Mouse (Mus musculus) midbrain, embryonic 14.5 days (tissue): Measurements from ENCODE around the gene Prkci. TPM values are rescaled to one million over a fixed set of nuclear protein-coding genes. Genes with fewer than 3 reads are reported as not detected.

ENCODE experiments used
- ATAC-seq: fragments of 200-750 bp; cut with Nextera tagmentation; 2 replicates; pipeline ENCODE4 v1.8.0; 2017; ENCODE audit warnings: moderate number of reproducible peaks, moderate library complexity; ENCODE audit not compliant: low FRiP score, low TSS enrichment
- DNase-seq: peaks from one replicate; pipeline ENCODE4 v3.0.0-alpha.2; 2015
- H3K27ac ChIP-seq: fragments of 300-500 bp; sonication (generic); replicated peaks from 2 replicates; pipeline ENCODE4 v1.5.1; 2014; ENCODE audit warnings: mild to moderate bottlenecking, low read depth, low read length, moderate library complexity
- H3K27me3 ChIP-seq: fragments of 300-500 bp; sonication (generic); 2 replicates; pipeline ENCODE4 v1.6.1; 2014; ENCODE audit warnings: low read length, control low read depth, mixed read lengths; ENCODE audit not compliant: control insufficient read depth, insufficient read depth
- H3K36me3 ChIP-seq: fragments of 300-500 bp; sonication (generic); 2 replicates; pipeline ENCODE4 v1.6.1; 2014; ENCODE audit warnings: low read length, control low read depth; ENCODE audit not compliant: control insufficient read depth, insufficient read depth
- H3K4me1 ChIP-seq: fragments of 300-500 bp; sonication (generic); 2 replicates; pipeline ENCODE4 v1.6.1; 2014; ENCODE audit warnings: mild to moderate bottlenecking, antibody characterized with exemption, low read length, control low read depth; ENCODE audit not compliant: control insufficient read depth, insufficient read depth
- H3K4me2 ChIP-seq: fragments of 300-500 bp; sonication (generic); 2 replicates; pipeline ENCODE4 v1.6.1; 2014; ENCODE audit warnings: mild to moderate bottlenecking, low read length, moderate library complexity
- H3K4me3 ChIP-seq: fragments of 300-500 bp; sonication (generic); replicated peaks from 2 replicates; pipeline ENCODE4 v1.5.1; 2014; ENCODE audit warnings: low read depth, low read length
- H3K9ac ChIP-seq: fragments of 300-500 bp; sonication (generic); replicated peaks from 2 replicates; pipeline ENCODE4 v1.6.1; 2014; ENCODE audit warnings: mild to moderate bottlenecking, low read length, moderate library complexity
- H3K9me3 ChIP-seq: fragments of 300-500 bp; sonication (generic); 2 replicates; pipeline ENCODE4 v1.6.1; 2016; ENCODE audit warnings: low read length, control low read depth, mixed read lengths; ENCODE audit not compliant: control insufficient read depth
- WGBS: fragments of 180-500 bp; shearing (Covaris S2); extraction: QIAGEN DNeasy Blood & Tissue Kit; methylation state at CpG from one replicate; pipeline ENCODE4 v1.1.7; 2014; 5-methylcytosine and 5-hydroxymethylcytosine counted together
- polyA plus RNA-seq: library from polyadenylated mRNA; unstranded; fragments of >200 nt; fragmentation: Nextera tagmentation; extraction: Ambion mirVana; gene quantifications from 2 replicates; pipeline ENCODE4 v1.2.1, GENCODE M21; 2014

The Prkci gene
- polyA plus RNA-seq, 1 experiment from 2014 or later = 34.4 TPM

- DNase-seq (no peak), ATAC-seq (no peak)
- H3K9ac ChIP-seq = no peak overlapping the region
- H3K4me1 ChIP-seq = peaks cover 5% of the 10 kb centered on the region; the same call in 1 of the 2 replicates
- H3K36me3 ChIP-seq = peaks cover 42% of the 10 kb centered on the region
- H3K9me3 ChIP-seq = no peaks in the 10 kb centered on the region
- no peak overlapping the region for H3K27ac ChIP-seq
- no peak overlapping the region for H3K4me2 ChIP-seq
- WGBS = 96% methylated on average over 13 of the region's 13 CpGs
- no peak overlapping the region for H3K4me3 ChIP-seq
- H3K27me3 ChIP-seq = no peaks in the 10 kb centered on the region
Measured at GRCm38 (mm10) chr3:30965644-30966043, 29.9 kb upstream of the Prkci start.

GRCm38 (mm10) chr3:30968531-30969092 lies 26.9 kb upstream of the Prkci start:
- Histone ChIP-seq H3K9ac (peak overlapping the region; percentile 94), H3K27me3 (no peaks in the 10 kb centered on the region), H3K36me3 (peaks cover 20% of the 10 kb centered on the region), H3K4me3 (peak overlapping the region; percentile 99), H3K9me3 (no peaks in the 10 kb centered on the region), H3K27ac (peak overlapping the region; percentile 89), H3K4me2 (peak overlapping the region; percentile 60), H3K4me1 (peaks cover 5% of the 10 kb centered on the region; the same call in 1 of the 2 replicates)
- WGBS = under 1% methylated on average over 54 of the region's 54 CpGs
- DNase-seq (peak; percentile 73), ATAC-seq (peak; percentile 74)

- peaks cover 15% of the 10 kb centered on the region for H3K36me3 ChIP-seq
- 0% methylated on average over 32 of the region's 34 CpGs for WGBS
- ATAC-seq (peak; percentile 92), DNase-seq (peak; percentile 98)
- H3K9ac ChIP-seq = peak within 1 kb of the TSS; percentile 94
- H3K4me1 ChIP-seq = peaks cover 5% of the 10 kb centered on the region; the same call in 1 of the 2 replicates
- H3K4me2 ChIP-seq = peak within 1 kb of the TSS; percentile 60
- no peaks in the 10 kb centered on the region for H3K27me3 ChIP-seq
- no peaks in the 10 kb centered on the region for H3K9me3 ChIP-seq
- peak within 1 kb of the TSS; percentile 89 for H3K27ac ChIP-seq
- H3K4me3 ChIP-seq = peak within 1 kb of the TSS; percentile 99
Measured at GRCm38 (mm10) chr3:30969104-30969581, 26.4 kb upstream of the Prkci start, which contains the start of gene Phc3. Gene Phc3 (minus strand): TSS chr3:30969415.

- WGBS = 42% methylated on average over 9 of the region's 9 CpGs
Measured at GRCm38 (mm10) chr3:30975102-30975754, 20.3 kb upstream of the Prkci start.

DNA sequence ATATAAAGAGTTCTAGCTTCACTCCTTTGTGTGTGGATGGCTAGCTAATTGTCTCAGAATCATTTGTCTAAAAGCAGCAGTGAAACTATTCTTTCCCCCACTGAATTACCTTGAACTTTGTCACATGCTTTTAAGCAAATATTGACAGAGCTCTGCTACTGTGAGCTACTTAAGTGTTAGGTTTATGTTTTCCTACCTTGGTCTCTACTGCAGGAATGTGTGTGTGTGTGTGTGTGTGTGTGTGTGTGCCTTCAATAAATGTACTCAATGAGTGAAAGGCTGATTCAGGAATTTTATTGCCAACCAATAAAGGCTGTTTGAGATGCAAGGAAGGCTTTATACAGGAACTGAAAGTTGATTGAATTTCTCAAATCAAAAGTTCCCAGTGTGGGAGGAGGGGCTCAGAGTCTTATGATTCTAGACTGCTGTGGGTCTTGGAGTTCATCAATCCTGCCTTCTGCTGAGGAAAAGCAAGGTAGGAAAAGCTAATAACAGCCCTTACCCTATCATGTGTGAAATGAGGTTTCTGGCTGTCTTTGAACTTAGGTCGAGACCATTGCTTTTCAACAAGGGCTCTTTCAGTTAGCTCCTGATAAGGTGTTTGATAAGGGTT lies 18.4 kb upstream of the Prkci start:
- Histone ChIP-seq H3K36me3 (no peaks in the 10 kb centered on the region), H3K4me2 (no peak overlapping the region), H3K4me3 (no peak overlapping the region), H3K27me3 (no peaks in the 10 kb centered on the region), H3K9me3 (no peaks in the 10 kb centered on the region), H3K4me1 (no peaks in the 10 kb centered on the region), H3K9ac (no peak overlapping the region), H3K27ac (no peak overlapping the region)
- ATAC-seq (no peak), DNase-seq (no peak)
- WGBS = 88% methylated on average over 1 of the region's 1 CpGs

More at GRCm38 (mm10) chr3:30975102-30975754, 20.3 kb upstream of the Prkci start:
- H3K4me1 ChIP-seq = no peaks in the 10 kb centered on the region
- H3K9ac ChIP-seq = no peak overlapping the region
- peak; percentile 75 for ATAC-seq
- H3K4me3 ChIP-seq = no peak overlapping the region
- no peak overlapping the region for H3K27ac ChIP-seq
- DNase-seq = peak; percentile 74
- H3K9me3 ChIP-seq = no peaks in the 10 kb centered on the region
- H3K4me2 ChIP-seq = no peak overlapping the region
- H3K27me3 ChIP-seq = no peaks in the 10 kb centered on the region
- H3K36me3 ChIP-seq = no peaks in the 10 kb centered on the region

DNA sequence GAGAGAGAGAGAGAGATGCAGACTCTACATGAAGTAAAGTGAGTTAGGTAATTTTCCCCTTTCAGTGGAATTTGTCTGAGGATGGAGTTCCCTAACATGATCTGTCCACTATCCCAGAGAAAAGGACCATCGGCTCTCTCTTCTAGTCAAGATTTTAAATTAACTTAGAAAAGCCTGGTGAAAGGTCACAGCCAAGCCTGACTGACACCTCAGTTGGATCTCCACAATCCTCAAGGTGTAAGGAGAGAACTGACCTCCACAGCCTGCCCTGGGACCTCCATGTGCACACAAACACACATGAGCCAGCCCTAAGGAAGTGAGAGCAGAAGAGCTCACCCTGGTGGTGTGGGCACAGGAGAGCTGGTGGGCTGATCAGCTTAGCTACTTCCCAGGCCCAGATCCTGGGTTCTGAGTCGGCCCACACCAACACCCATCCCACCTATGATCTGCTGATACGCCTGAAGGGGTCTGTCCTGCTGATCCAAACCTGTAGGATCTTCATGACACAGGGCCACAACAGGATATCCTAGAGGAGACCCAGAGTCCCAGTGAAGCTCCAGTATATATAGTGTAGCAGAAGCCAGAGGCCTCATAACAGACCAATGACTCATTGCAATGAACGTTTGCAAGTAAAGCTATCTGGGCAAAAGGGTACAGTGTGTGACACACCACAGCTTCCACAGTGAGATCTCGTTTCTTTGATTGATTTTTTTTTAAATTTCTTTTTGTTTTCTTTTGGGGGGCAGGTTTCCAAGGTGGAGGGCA lies 13.7 kb upstream of the Prkci start:
- no peaks in the 10 kb centered on the region for H3K4me1 ChIP-seq
- no peaks in the 10 kb centered on the region for H3K27me3 ChIP-seq
- H3K27ac ChIP-seq = no peak overlapping the region
- no peak overlapping the region for H3K9ac ChIP-seq
- H3K4me2 ChIP-seq = no peak overlapping the region
- H3K9me3 ChIP-seq = no peaks in the 10 kb centered on the region
- H3K36me3 ChIP-seq = no peaks in the 10 kb centered on the region
- no peak overlapping the region for H3K4me3 ChIP-seq
- 79% methylated on average over 5 of the region's 5 CpGs for WGBS
- no peak for DNase-seq
- no peak for ATAC-seq

GRCm38 (mm10) chr3:30982924-30983536 lies 12.5 kb upstream of the Prkci start:
- Histone ChIP-seq H3K4me1 (no peaks in the 10 kb centered on the region), H3K9me3 (no peaks in the 10 kb centered on the region)
- 79% methylated on average over 8 of the region's 8 CpGs for WGBS

More at GRCm38 (mm10) chr3:30982924-30983536, 12.5 kb upstream of the Prkci start:
- Histone ChIP-seq H3K36me3 (no peaks in the 10 kb centered on the region), H3K9ac (no peak overlapping the region), H3K27me3 (no peaks in the 10 kb centered on the region), H3K4me2 (no peak overlapping the region), H3K4me3 (no peak overlapping the region), H3K27ac (no peak overlapping the region)
- no peak for DNase-seq
- ATAC-seq = no peak
